Mouse (Mus musculus): ENCODE measurements around the gene Luc7l3. TPM values are rescaled to one million over a fixed set of nuclear protein-coding genes. Genes with fewer than 3 reads are reported as not detected.

Luc7l3 gene
- total and polyA plus RNA-seq, 2 experiments: 4.6 to 20.1 TPM

- TF ChIP-seq POLR2A (IDR thresholded peaks at IDR 0.05; ENCODE audit: extremely low read depth, insufficient read depth, low read length): no peak
- TF ChIP-seq CTCF (IDR thresholded peaks at IDR 0.05; ENCODE audit: low read depth, low read length): no peak
- Histone ChIP-seq H3K9ac (ENCODE audit: low read depth, low read length) (no peak overlapping the region), H3K27me3 (ENCODE audit: control insufficient read depth, insufficient read depth, low read length) (peaks cover 3% of the 10 kb centered on the region; the same call in 1 of the 2 replicates), H3K4me3 (ENCODE audit: insufficient read depth, low read depth, low read length) (no peak overlapping the region), H3K4me1 (ENCODE audit: control insufficient read depth, insufficient read depth, low read length) (no peaks in the 10 kb centered on the region), H3K27ac (replicated peaks; ENCODE audit: insufficient read depth, low read depth, low read length) (no peak overlapping the region), H3K36me3 (ENCODE audit: control insufficient read depth, insufficient read depth, low read length) (no peaks in the 10 kb centered on the region), H3K79me2 (ENCODE audit: control insufficient read depth, insufficient read depth, low read length) (no peaks in the 10 kb centered on the region)
- WGBS: 95% methylated on average over 8 of the region's 8 CpGs
- no peak for DNase-seq (ENCODE audit: extremely low read depth, low read depth, low spot score)
These were observed 83.0 kb downstream of the Luc7l3 start for GRCm38 (mm10) chr11:94238786-94239185.

Other genes starting within 250 kb of the Luc7l3 start
- 39.9 and 50.1 TPM in 2 replicates for gene Tob1, start 110.5 kb downstream of the Luc7l3 start, total RNA-seq (2014; rRNA removed)
- 47.1 and 72.2 TPM in 2 replicates for gene Tob1, start 110.5 kb downstream of the Luc7l3 start, polyA plus RNA-seq (2012; rRNA removed)
- under 0.01 TPM in 1 of 2 replicates, not detected in the other for gene Wfikkn2, start 76.0 kb downstream of the Luc7l3 start, total RNA-seq (2014; rRNA removed)
- gene Wfikkn2, start 76.0 kb downstream of the Luc7l3 start, polyA plus RNA-seq (2012; rRNA removed): 0.04 TPM in 1 of 2 replicates, not detected in the other
- gene Gm21885, start 40.1 kb downstream of the Luc7l3 start, total RNA-seq (2014; rRNA removed): 0.67 TPM in 1 of 2 replicates, not detected in the other
- 0.16 and 0.49 TPM in 2 replicates for gene Gm21885, start 40.1 kb downstream of the Luc7l3 start, polyA plus RNA-seq (2012; rRNA removed)
- gene Ankrd40, start 6.0 kb upstream of the Luc7l3 start, total RNA-seq (2014; rRNA removed): 28.0 and 30.0 TPM in 2 replicates
- gene Ankrd40, start 6.0 kb upstream of the Luc7l3 start, polyA plus RNA-seq (2012; rRNA removed): 47.6 and 56.5 TPM in 2 replicates
- gene Abcc3, start 71.0 kb upstream of the Luc7l3 start, total RNA-seq (2014; rRNA removed): 180 and 280 TPM in 2 replicates
- 251 and 292 TPM in 2 replicates for gene Abcc3, start 71.0 kb upstream of the Luc7l3 start, polyA plus RNA-seq (2012; rRNA removed)
- gene Cacna1g, start 152.2 kb upstream of the Luc7l3 start, total RNA-seq (2014; rRNA removed): under 0.01 and 0.07 TPM in 2 replicates
- 0.26 and 0.51 TPM in 2 replicates for gene Cacna1g, start 152.2 kb upstream of the Luc7l3 start, polyA plus RNA-seq (2012; rRNA removed)
- not detected in 2 replicates for gene Spata20, start 164.2 kb upstream of the Luc7l3 start, total RNA-seq (2014; rRNA removed)
- gene Spata20, start 164.2 kb upstream of the Luc7l3 start, polyA plus RNA-seq (2012; rRNA removed): not detected in 2 replicates
- not detected in 2 replicates for gene Epn3, start 178.0 kb upstream of the Luc7l3 start, total RNA-seq (2014; rRNA removed)
- 0.05 and 0.11 TPM in 2 replicates for gene Epn3, start 178.0 kb upstream of the Luc7l3 start, polyA plus RNA-seq (2012; rRNA removed)
- 0.09 TPM in 1 of 2 replicates, not detected in the other for gene Mycbpap, start 199.8 kb upstream of the Luc7l3 start, total RNA-seq (2014; rRNA removed)
- 0.02 and 0.04 TPM in 2 replicates for gene Mycbpap, start 199.8 kb upstream of the Luc7l3 start, polyA plus RNA-seq (2012; rRNA removed)
- gene Rsad1, start 227.3 kb upstream of the Luc7l3 start, total RNA-seq (2014; rRNA removed): 2.1 and 2.6 TPM in 2 replicates
- gene Rsad1, start 227.3 kb upstream of the Luc7l3 start, polyA plus RNA-seq (2012; rRNA removed): 5.7 and 8.0 TPM in 2 replicates
- not detected in 2 replicates for gene Chad, start 243.1 kb upstream of the Luc7l3 start, total RNA-seq (2014; rRNA removed)
- gene Chad, start 243.1 kb upstream of the Luc7l3 start, polyA plus RNA-seq (2012; rRNA removed): not detected in 2 replicates

Measured in liver, adult 2 months (tissue).